Mouse (Mus musculus): ENCODE measurements around the gene Stx11. TPM values are rescaled to one million over a fixed set of nuclear protein-coding genes. Genes with fewer than 3 reads are reported as not detected.
A peak's percentile ranks its signal among the peaks of the same experiment; 100 is the strongest.

Gene Stx11
- polyA plus RNA-seq, 1 experiment, result 14.6 TPM

DNA sequence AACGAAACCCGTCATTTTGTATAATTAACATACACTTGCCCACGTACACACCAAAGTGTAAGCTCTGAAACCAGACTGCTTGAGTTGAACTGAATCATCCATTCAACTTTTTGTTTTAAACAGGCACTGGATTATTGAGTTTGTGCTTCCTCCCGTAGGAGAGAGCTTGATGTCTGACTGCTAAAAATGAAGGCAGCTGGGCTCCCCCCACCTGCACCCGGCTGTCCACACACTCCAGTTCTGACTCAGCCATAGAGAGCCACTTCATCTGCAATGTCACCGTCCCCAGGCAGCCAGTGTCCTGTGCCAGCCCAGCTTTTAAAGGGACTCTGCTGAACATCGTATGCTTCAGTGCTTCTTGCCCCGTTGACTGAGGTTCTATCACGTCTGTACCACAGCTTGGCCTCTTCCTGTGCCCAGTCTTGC is 13.7 kb upstream of the Stx11 start:
- TF ChIP-seq CTCF (IDR thresholded peaks at IDR 0.05; ENCODE audit: extremely low read depth, insufficient read depth, insufficient read length, insufficient replicate concordance) (no peak), POLR2A (IDR thresholded peaks at IDR 0.05; ENCODE audit: low read depth, low read length) (no peak)
- Histone ChIP-seq H3K4me1 (ENCODE audit: control insufficient read depth, insufficient read depth, insufficient read length) (no peaks in the 10 kb centered on the region), H3K27me3 (ENCODE audit: control insufficient read depth, insufficient read depth, low read length) (no peaks in the 10 kb centered on the region), H3K36me3 (ENCODE audit: control insufficient read depth, insufficient read depth, low read length) (no peaks in the 10 kb centered on the region), H3K27ac (ENCODE audit: insufficient read depth, low read length) (no peak overlapping the region), H3K4me3 (ENCODE audit: extremely low read depth, insufficient read depth, insufficient read length) (no peak overlapping the region)
- DNase-seq (ENCODE audit: low read depth in 1 of 2, low spot score in 2 of 2), result no peak
- WGBS, result 80% methylated on average over 9 of the region's 9 CpGs

DNA sequence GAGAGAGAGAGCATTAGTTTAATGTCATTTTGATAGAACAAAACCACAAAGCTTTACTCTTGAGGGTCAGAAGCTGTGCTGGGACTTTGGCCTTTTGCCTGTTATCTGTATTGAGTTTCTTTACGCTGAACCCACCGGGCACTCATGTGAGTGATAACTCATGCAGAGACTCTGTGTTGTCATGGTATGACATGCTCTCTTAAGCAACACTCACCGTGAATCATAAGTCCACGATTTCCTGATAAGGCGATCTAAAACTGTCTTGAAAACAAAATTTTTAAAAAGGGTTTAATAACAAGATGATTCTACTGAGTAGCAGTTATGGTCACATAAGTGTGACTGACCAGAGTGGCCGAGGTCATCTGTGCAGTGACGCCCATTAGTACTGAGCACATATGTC is 12.5 kb upstream of the Stx11 start:
- DNase-seq (ENCODE audit: low read depth in 1 of 2, low spot score in 2 of 2), result no peak
- 84% methylated on average over 7 of the region's 7 CpGs for WGBS
- no peak overlapping the region for H3K4me3 ChIP-seq (ENCODE audit: extremely low read depth, insufficient read depth, insufficient read length)
- no peaks in the 10 kb centered on the region for H3K27me3 ChIP-seq (ENCODE audit: control insufficient read depth, insufficient read depth, low read length)
- no peak overlapping the region for H3K27ac ChIP-seq (ENCODE audit: insufficient read depth, low read length)
- H3K4me1 ChIP-seq (ENCODE audit: control insufficient read depth, insufficient read depth, insufficient read length), result no peaks in the 10 kb centered on the region
- H3K36me3 ChIP-seq (ENCODE audit: control insufficient read depth, insufficient read depth, low read length), result no peaks in the 10 kb centered on the region
- no peak for TF ChIP-seq POLR2A (IDR thresholded peaks at IDR 0.05; ENCODE audit: low read depth, low read length)
- no peak for TF ChIP-seq CTCF (IDR thresholded peaks at IDR 0.05; ENCODE audit: extremely low read depth, insufficient read depth, insufficient read length, insufficient replicate concordance)

DNA sequence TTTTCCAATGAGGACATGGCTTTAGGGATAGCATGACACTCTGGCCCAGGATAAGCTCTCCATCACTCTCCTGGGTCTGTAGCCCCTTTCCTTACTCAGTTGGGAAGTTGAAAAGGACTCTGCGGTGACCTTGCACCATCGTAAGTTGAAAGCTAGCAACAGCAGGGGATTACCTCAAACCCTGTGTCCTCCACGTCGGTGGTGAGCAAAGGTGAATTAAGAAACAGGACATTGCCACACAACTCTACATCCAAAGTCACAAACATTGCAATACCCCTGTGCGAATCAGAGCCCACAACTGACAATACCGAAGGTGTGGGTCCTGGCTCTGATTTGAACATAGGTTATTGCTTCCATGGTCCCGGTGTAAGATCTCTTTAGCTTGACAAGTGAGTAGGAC is 11.9 kb upstream of the Stx11 start:
- no peaks in the 10 kb centered on the region for H3K4me1 ChIP-seq (ENCODE audit: control insufficient read depth, insufficient read depth, insufficient read length)
- no peak overlapping the region for H3K27ac ChIP-seq (ENCODE audit: insufficient read depth, low read length)
- no peaks in the 10 kb centered on the region for H3K36me3 ChIP-seq (ENCODE audit: control insufficient read depth, insufficient read depth, low read length)
- WGBS, result 89% methylated on average over 7 of the region's 7 CpGs
- no peak overlapping the region for H3K4me3 ChIP-seq (ENCODE audit: extremely low read depth, insufficient read depth, insufficient read length)
- no peak for TF ChIP-seq POLR2A (IDR thresholded peaks at IDR 0.05; ENCODE audit: low read depth, low read length)
- no peak for TF ChIP-seq CTCF (IDR thresholded peaks at IDR 0.05; ENCODE audit: extremely low read depth, insufficient read depth, insufficient read length, insufficient replicate concordance)
- H3K27me3 ChIP-seq (ENCODE audit: control insufficient read depth, insufficient read depth, low read length), result no peaks in the 10 kb centered on the region
- DNase-seq (ENCODE audit: low read depth in 1 of 2, low spot score in 2 of 2), result no peak

DNA sequence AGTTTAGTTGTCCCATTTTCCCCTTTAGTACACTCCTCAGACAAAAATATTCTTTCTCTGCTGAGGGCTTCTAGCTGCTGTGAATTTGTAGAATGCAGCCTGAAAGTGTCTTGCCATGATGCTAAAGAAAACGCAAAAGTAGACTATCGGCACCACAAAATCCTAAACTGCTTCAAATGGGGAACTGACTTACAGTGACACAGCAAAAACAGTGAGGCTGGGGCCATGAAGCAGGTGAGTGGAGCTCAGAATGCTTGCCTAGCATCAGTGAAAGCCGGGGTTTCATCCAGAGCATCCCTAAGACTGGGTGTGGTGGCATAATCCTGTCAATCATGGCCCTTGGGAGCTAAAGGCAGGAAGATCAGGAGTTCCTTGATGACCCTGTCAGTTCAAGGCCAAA is 11.4 kb upstream of the Stx11 start:
- Histone ChIP-seq H3K36me3 (ENCODE audit: control insufficient read depth, insufficient read depth, low read length) (no peaks in the 10 kb centered on the region), H3K27ac (ENCODE audit: insufficient read depth, low read length) (no peak overlapping the region), H3K4me1 (ENCODE audit: control insufficient read depth, insufficient read depth, insufficient read length) (no peaks in the 10 kb centered on the region), H3K27me3 (ENCODE audit: control insufficient read depth, insufficient read depth, low read length) (no peaks in the 10 kb centered on the region), H3K4me3 (ENCODE audit: extremely low read depth, insufficient read depth, insufficient read length) (no peak overlapping the region)
- no peak for TF ChIP-seq POLR2A (IDR thresholded peaks at IDR 0.05; ENCODE audit: low read depth, low read length)
- TF ChIP-seq CTCF (IDR thresholded peaks at IDR 0.05; ENCODE audit: extremely low read depth, insufficient read depth, insufficient read length, insufficient replicate concordance), result no peak
- 23% methylated on average over 3 of the region's 3 CpGs for WGBS
- DNase-seq (ENCODE audit: low read depth in 1 of 2, low spot score in 2 of 2), result no peak

DNA sequence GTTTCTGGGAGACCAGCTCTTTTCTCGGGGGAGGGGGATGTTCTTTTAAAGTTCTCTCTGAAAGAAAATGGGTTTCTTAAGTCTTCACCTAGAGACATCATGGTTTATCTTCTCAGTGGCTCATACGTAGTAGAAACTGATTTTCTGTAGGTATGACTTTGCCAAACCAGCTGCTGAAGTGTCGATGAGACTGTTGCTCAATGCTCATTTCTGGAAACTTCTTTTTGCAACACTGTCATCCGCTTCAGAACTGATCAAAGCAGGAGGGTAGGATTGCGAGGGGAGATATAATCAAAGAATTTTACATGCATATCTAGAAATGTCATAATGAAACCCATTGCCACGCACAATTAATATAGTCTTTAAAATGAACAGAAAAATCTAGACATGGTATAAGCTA is 10.5 kb upstream of the Stx11 start:
- no peak for DNase-seq (ENCODE audit: low read depth in 1 of 2, low spot score in 2 of 2)
- Histone ChIP-seq H3K4me1 (ENCODE audit: control insufficient read depth, insufficient read depth, insufficient read length) (no peaks in the 10 kb centered on the region), H3K4me3 (ENCODE audit: extremely low read depth, insufficient read depth, insufficient read length) (no peak overlapping the region), H3K36me3 (ENCODE audit: control insufficient read depth, insufficient read depth, low read length) (no peaks in the 10 kb centered on the region), H3K27me3 (ENCODE audit: control insufficient read depth, insufficient read depth, low read length) (no peaks in the 10 kb centered on the region), H3K27ac (ENCODE audit: insufficient read depth, low read length) (no peak overlapping the region)
- WGBS, result 89% methylated on average over 6 of the region's 6 CpGs
- no peak for TF ChIP-seq CTCF (IDR thresholded peaks at IDR 0.05; ENCODE audit: extremely low read depth, insufficient read depth, insufficient read length, insufficient replicate concordance)
- no peak for TF ChIP-seq POLR2A (IDR thresholded peaks at IDR 0.05; ENCODE audit: low read depth, low read length)

DNA sequence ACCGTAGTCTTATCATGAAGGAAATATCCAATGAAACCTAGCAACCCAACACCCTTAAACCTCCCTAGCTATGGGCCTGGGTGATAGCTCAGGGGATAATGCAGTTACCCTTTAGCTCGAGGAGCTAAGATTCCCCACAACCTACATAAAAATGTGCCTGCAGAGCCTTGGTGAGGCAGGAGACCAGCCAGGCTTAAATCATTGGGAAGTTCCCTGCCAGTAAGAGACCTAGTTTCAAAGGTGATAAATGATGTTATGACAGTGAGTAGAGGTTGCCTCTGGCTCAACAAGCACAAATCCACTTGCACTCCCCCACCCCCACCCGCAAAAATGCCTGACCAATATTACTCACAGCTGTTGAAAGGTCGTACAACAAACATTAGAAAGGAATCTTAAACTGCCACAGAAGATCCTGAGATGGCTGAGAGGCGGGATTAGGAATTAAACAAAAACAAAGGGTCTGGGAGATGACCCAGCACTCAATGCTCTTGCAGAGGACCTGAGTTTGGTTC is 1.6 kb upstream of the Stx11 start:
- Histone ChIP-seq H3K36me3 (ENCODE audit: control insufficient read depth, insufficient read depth, low read length) (no peaks in the 10 kb centered on the region), H3K4me1 (ENCODE audit: control insufficient read depth, insufficient read depth, insufficient read length) (no peaks in the 10 kb centered on the region), H3K4me3 (ENCODE audit: extremely low read depth, insufficient read depth, insufficient read length) (no peak overlapping the region), H3K27ac (ENCODE audit: insufficient read depth, low read length) (no peak overlapping the region), H3K27me3 (ENCODE audit: control insufficient read depth, insufficient read depth, low read length) (no peaks in the 10 kb centered on the region)
- no peak for TF ChIP-seq CTCF (IDR thresholded peaks at IDR 0.05; ENCODE audit: extremely low read depth, insufficient read depth, insufficient read length, insufficient replicate concordance)
- 87% methylated on average over 5 of the region's 5 CpGs for WGBS
- DNase-seq (ENCODE audit: low read depth in 1 of 2, low spot score in 2 of 2), result no peak

DNA sequence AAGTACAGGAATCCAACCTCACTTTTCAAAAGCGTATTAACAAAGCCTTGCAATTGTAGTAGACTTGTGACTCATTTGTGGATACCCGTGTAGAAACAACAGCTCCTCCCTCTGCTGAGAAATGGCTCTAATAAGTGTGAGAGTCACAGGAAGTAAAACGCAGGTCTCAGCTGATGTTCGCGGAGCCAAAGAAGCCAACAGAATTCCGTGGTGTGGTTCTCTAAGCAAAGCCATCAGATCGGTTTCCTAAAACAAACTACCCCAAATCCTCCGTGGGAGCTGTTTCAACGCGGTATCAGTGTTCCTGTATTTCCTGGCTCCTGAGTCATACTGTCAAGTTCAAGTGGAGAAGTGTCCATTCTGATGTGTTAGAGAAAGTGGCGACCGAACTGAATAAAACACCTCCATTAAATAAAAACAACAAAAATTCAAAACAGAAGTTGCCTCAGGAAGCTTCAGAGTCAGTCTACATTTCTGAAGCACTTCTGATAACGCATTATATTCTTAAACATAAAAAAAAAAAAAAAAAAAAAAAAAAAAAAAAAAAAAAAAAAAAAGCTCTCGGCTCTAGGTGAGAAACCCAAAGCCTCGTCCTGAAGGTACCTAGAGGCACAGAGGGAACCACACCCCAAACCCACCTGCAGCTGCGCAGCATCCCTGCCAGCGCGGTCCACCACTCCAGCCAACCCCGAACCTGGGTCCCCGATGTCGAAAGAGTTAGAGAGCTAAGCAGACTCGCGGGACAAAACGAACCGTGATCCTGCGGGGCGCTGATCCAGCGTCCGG is 543 bp downstream of the Stx11 start:
- H3K4me3 ChIP-seq (ENCODE audit: extremely low read depth, insufficient read depth, insufficient read length), result peak overlapping the region; percentile 88
- DNase-seq (ENCODE audit: low read depth in 1 of 2, low spot score in 2 of 2), result peak; percentile 11 to 29
- peak overlapping the region; percentile 49 for H3K27ac ChIP-seq (ENCODE audit: insufficient read depth, low read length)
- no peaks in the 10 kb centered on the region for H3K27me3 ChIP-seq (ENCODE audit: control insufficient read depth, insufficient read depth, low read length)
- H3K4me1 ChIP-seq (ENCODE audit: control insufficient read depth, insufficient read depth, insufficient read length), result no peaks in the 10 kb centered on the region
- H3K36me3 ChIP-seq (ENCODE audit: control insufficient read depth, insufficient read depth, low read length), result no peaks in the 10 kb centered on the region
- TF ChIP-seq POLR2A (IDR thresholded peaks at IDR 0.05; ENCODE audit: low read depth, low read length), result no peak
- no peak for TF ChIP-seq CTCF (IDR thresholded peaks at IDR 0.05; ENCODE audit: extremely low read depth, insufficient read depth, insufficient read length, insufficient replicate concordance)
- WGBS, result 2% methylated on average over 29 of the region's 29 CpGs

Data from spleen, adult 2 months (tissue).